Mouse (Mus musculus): ENCODE data around the gene Il6ra. TPM values are rescaled to one million over a fixed set of nuclear protein-coding genes. Genes with fewer than 3 reads are reported as not detected.

The Il6ra gene
- polyA plus RNA-seq, 1 experiment = 0.02 TPM

- Histone ChIP-seq H3K27me3 (ENCODE audit: control insufficient read depth) (peaks cover 12% of the 10 kb centered on the region), H3K4me3 (replicated peaks) (no peak overlapping the region), H3K4me1 (ENCODE audit: control insufficient read depth) (peaks cover 24% of the 10 kb centered on the region), H3K36me3 (ENCODE audit: control insufficient read depth) (no peaks in the 10 kb centered on the region), H3K9me3 (ENCODE audit: control insufficient read depth, low read length) (no peaks in the 10 kb centered on the region)
- TF ChIP-seq TAL1 (IDR thresholded peaks at IDR 0.05; ENCODE audit: low read length) = no peak
- no peak for TF ChIP-seq GATA1 (IDR thresholded peaks at IDR 0.05; ENCODE audit: low read length)
Measured at GRCm38 (mm10) chr3:89898011-89898410, 15.0 kb downstream of the Il6ra start.

GRCm38 (mm10) chr3:89897204-89897796 is 15.7 kb downstream of the Il6ra start:
- Histone ChIP-seq H3K9me3 (ENCODE audit: control insufficient read depth, low read length) (peaks cover 5% of the 10 kb centered on the region), H3K27me3 (ENCODE audit: control insufficient read depth) (peaks cover 12% of the 10 kb centered on the region), H3K4me3 (replicated peaks) (no peak overlapping the region), H3K36me3 (ENCODE audit: control insufficient read depth) (no peaks in the 10 kb centered on the region), H3K4me1 (ENCODE audit: control insufficient read depth) (peaks cover 27% of the 10 kb centered on the region)
- no peak for TF ChIP-seq TAL1 (IDR thresholded peaks at IDR 0.05; ENCODE audit: low read length)
- TF ChIP-seq GATA1 (IDR thresholded peaks at IDR 0.05; ENCODE audit: low read length) = no peak

GRCm38 (mm10) chr3:89896571-89896970 is 16.4 kb downstream of the Il6ra start:
- Histone ChIP-seq H3K27me3 (ENCODE audit: control insufficient read depth) (peaks cover 12% of the 10 kb centered on the region), H3K36me3 (ENCODE audit: control insufficient read depth) (no peaks in the 10 kb centered on the region), H3K4me3 (replicated peaks) (no peak overlapping the region), H3K9me3 (ENCODE audit: control insufficient read depth, low read length) (peaks cover 5% of the 10 kb centered on the region), H3K4me1 (ENCODE audit: control insufficient read depth) (peaks cover 20% of the 10 kb centered on the region)
- TF ChIP-seq GATA1 (IDR thresholded peaks at IDR 0.05; ENCODE audit: low read length) (no peak), TAL1 (IDR thresholded peaks at IDR 0.05; ENCODE audit: low read length) (no peak)

- Histone ChIP-seq H3K9me3 (ENCODE audit: control insufficient read depth, low read length) (peaks cover 5% of the 10 kb centered on the region), H3K4me3 (replicated peaks) (no peak overlapping the region), H3K36me3 (ENCODE audit: control insufficient read depth) (no peaks in the 10 kb centered on the region; the same call in 1 of the 2 replicates), H3K27me3 (ENCODE audit: control insufficient read depth) (peaks cover 10% of the 10 kb centered on the region), H3K4me1 (ENCODE audit: control insufficient read depth) (peaks cover 18% of the 10 kb centered on the region)
- TF ChIP-seq GATA1 (IDR thresholded peaks at IDR 0.05; ENCODE audit: low read length) (no peak), TAL1 (IDR thresholded peaks at IDR 0.05; ENCODE audit: low read length) (no peak)
Measured at GRCm38 (mm10) chr3:89892517-89893106, 20.4 kb downstream of the Il6ra start.

DNA sequence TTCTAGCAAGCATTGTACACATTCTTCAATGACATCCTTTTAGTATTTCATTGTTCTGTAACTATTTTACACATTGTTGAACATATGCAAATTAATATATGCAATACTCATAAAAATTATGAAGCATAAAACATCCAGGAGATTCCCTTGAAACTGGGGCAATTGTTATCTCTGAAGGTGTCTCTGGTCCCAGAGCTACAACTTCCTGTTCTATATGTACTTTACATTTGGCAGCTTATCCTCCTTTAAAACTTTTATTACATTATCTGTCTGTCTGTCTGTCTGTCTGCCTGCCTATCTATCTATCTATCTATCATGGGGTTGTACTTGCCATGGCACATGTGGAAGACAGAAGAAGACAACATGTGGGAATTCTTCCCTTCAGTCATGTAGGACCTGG is 21.3 kb downstream of the Il6ra start:
- no peaks in the 10 kb centered on the region; the same call in 1 of the 2 replicates for H3K36me3 ChIP-seq (ENCODE audit: control insufficient read depth)

DNA sequence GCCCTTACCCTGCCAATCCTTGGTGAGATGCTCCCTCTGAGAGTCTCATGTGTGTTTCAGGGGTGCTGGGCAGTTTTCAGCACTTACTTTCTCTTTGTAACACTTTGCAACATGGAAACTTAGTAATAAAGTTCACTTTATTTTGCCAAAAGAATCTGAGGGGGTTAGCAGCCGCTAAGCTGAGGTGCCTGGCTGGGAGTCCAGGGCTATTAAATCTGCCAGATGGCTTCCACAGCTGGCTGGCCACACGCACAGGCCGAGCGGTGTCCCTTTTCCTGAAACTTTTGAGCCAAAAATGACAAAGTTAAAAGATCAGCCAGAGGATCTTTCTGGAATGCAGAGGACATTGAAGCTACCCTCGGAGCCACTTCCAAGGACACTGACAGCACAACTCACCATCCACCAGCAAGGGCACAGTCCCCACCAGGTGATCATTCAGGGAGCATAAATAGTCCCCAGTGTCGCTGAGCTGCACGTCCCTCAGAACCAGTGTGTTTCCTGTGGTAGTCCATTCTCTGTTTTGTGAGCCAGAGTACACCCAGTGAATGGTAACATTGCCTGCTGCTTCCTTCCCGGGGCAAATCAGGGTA is 23.1 kb downstream of the Il6ra start:
- no peak overlapping the region for H3K4me3 ChIP-seq (replicated peaks)
- peaks cover 37% of the 10 kb centered on the region for H3K4me1 ChIP-seq (ENCODE audit: control insufficient read depth)

More for the DNA sequence above, 21.3 kb downstream of the Il6ra start:
- TF ChIP-seq TAL1 (IDR thresholded peaks at IDR 0.05; ENCODE audit: low read length) (no peak), GATA1 (IDR thresholded peaks at IDR 0.05; ENCODE audit: low read length) (no peak)
- Histone ChIP-seq H3K4me3 (replicated peaks) (no peak overlapping the region), H3K27me3 (ENCODE audit: control insufficient read depth) (peaks cover 7% of the 10 kb centered on the region), H3K9me3 (ENCODE audit: control insufficient read depth, low read length) (peaks cover 5% of the 10 kb centered on the region), H3K4me1 (ENCODE audit: control insufficient read depth) (peaks cover 27% of the 10 kb centered on the region)

DNA sequence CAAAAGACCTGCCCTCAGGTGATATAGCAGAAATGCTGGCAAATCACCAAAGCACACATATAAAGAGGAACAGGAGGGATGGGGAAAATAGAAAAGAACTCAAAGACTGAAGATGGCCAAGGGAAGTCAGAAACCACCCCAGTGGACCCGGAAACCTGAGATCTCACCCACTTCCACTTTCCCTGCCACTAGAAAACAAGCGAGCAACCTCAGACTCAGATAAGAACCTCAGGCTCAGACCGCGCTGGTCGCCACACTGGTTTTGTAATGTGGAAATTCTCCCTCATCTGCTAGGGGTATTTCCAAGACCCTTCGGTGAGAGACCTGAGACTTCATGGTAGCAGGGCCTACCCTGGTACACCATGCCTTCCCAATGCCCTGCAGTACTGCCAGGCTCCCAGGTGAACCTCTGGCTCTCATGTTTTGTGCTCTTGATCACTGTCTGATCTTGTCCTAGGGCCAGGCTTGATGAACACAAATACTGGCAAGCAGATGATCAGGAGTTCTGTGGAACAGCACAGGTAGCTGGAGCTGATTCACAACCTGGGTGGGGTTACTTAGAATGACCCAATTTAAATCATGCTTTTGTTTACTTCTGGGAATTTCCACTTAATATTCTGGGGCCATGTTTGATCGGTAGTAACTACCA is 25.3 kb downstream of the Il6ra start:
- TF ChIP-seq TAL1 (IDR thresholded peaks at IDR 0.05; ENCODE audit: low read length) (no peak), GATA1 (IDR thresholded peaks at IDR 0.05; ENCODE audit: low read length) (no peak)
- Histone ChIP-seq H3K27me3 (ENCODE audit: control insufficient read depth) (peaks cover 2% of the 10 kb centered on the region), H3K4me1 (ENCODE audit: control insufficient read depth) (peaks cover 51% of the 10 kb centered on the region), H3K9me3 (ENCODE audit: control insufficient read depth, low read length) (peaks cover 3% of the 10 kb centered on the region), H3K36me3 (ENCODE audit: control insufficient read depth) (peaks cover 11% of the 10 kb centered on the region), H3K4me3 (replicated peaks) (no peak overlapping the region)

More for the DNA sequence above, 23.1 kb downstream of the Il6ra start:
- TF ChIP-seq TAL1 (IDR thresholded peaks at IDR 0.05; ENCODE audit: low read length) = no peak
- no peak for TF ChIP-seq GATA1 (IDR thresholded peaks at IDR 0.05; ENCODE audit: low read length)
- H3K27me3 ChIP-seq (ENCODE audit: control insufficient read depth) = peaks cover 2% of the 10 kb centered on the region
- peaks cover 8% of the 10 kb centered on the region for H3K36me3 ChIP-seq (ENCODE audit: control insufficient read depth)
- peaks cover 5% of the 10 kb centered on the region for H3K9me3 ChIP-seq (ENCODE audit: control insufficient read depth, low read length)

DNA sequence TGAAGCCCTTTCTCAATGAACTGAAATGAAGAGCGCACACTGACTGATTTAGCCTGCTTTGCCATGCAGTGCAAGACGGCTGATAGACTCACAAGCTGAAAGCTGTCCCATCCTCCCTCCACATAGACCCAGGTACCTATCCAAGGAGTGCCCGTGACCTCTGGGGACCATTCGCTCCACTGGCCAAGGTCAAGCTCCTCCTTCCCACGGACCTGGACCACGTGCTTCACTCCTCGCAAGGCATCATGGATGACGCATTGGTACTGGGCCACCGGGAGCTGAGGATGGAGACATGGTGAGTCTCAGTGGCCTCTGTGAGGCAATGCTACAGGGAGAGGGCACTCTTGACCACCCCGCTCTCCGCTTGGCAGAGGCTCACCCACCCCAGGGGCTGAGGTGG is 27.2 kb downstream of the Il6ra start:
- Histone ChIP-seq H3K36me3 (ENCODE audit: control insufficient read depth) (peaks cover 15% of the 10 kb centered on the region), H3K27me3 (ENCODE audit: control insufficient read depth) (peaks cover 2% of the 10 kb centered on the region; the same call in 1 of the 2 replicates), H3K4me3 (replicated peaks) (no peak overlapping the region), H3K9me3 (ENCODE audit: control insufficient read depth, low read length) (no peaks in the 10 kb centered on the region), H3K4me1 (ENCODE audit: control insufficient read depth) (peaks cover 59% of the 10 kb centered on the region)
- no peak for TF ChIP-seq TAL1 (IDR thresholded peaks at IDR 0.05; ENCODE audit: low read length)
- no peak for TF ChIP-seq GATA1 (IDR thresholded peaks at IDR 0.05; ENCODE audit: low read length)

DNA sequence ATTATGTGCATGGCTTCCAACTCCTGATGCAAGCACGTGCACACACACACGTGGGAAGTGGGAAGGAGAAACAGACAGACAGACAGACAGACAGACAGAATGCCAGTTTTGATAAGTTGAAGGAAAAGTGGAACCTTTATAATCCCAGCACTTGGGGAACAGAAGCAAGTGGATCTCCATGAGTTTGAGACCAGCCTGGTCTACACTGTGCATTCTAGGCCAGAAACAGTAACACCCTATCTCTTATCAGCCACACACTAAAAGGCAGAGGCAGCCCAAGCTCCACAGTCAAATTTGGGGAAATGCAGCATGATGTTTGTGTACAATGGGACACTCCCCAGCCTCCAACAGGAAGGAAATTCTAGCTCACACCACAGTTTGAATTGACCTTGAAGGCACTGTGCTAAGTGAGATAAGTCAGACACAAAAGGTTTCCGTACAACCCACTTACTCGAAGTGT is 29.4 kb downstream of the Il6ra start:
- TF ChIP-seq GATA1 (IDR thresholded peaks at IDR 0.05; ENCODE audit: low read length) = no peak
- no peaks in the 10 kb centered on the region; the same call in 1 of the 2 replicates for H3K27me3 ChIP-seq (ENCODE audit: control insufficient read depth)
- H3K4me3 ChIP-seq (replicated peaks) = no peak overlapping the region
- H3K36me3 ChIP-seq (ENCODE audit: control insufficient read depth) = peaks cover 22% of the 10 kb centered on the region
- H3K9me3 ChIP-seq (ENCODE audit: control insufficient read depth, low read length) = no peaks in the 10 kb centered on the region
- H3K4me1 ChIP-seq (ENCODE audit: control insufficient read depth) = peaks cover 77% of the 10 kb centered on the region

Data from erythroblast, embryonic 14.5 days (primary cell).